Mouse (Mus musculus) left cerebral cortex, adult 11 months (tissue): ENCODE measurements around the gene Irf8.

Source experiments
- DNase-seq: peaks from one replicate; pipeline ENCODE4 v3.0.0; 2022; ENCODE audit warnings: low spot score

Gene Irf8

DNA sequence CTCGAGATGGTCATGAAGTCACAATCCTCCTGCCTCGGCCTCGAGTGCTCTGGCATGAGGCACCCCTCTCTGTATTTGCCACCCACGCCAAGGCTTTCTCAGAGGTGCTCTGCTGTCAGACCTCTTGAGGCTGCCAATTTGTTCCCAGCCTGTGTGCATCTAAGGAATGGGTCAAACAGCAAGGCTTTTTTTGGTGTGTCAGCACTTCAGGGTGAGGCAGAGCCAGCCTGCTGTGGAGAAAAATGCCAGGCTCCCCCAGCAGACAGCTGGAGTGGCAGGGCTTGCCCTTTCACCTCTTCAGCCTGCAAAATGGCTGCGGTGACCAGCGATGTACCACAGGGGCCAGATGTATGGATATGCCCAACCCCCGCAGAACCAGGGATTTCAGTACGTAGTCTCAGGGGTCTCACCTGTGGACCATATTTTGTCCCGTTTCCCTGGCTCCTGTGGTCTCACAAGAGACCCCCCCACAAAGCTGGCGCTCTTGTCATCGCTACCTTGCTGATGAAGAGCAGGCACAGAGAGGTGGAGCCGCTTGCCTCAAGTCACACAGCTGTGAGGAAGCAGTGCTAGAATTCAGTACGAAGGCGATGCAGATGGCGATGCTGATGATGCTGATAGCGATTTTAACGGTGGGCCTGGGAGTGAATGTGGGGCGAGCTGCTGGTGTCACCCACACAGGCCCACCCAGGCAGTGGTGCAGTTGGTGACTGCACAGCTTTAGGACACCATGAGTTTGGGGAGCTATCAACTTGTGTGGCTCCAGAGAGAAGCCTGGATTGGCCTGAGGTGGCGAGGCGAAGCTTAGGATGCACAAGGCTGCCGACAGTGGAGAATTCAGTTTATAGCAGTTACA lies 15.3 kb downstream of the Irf8 start:
- DNase-seq, result no peak

DNA sequence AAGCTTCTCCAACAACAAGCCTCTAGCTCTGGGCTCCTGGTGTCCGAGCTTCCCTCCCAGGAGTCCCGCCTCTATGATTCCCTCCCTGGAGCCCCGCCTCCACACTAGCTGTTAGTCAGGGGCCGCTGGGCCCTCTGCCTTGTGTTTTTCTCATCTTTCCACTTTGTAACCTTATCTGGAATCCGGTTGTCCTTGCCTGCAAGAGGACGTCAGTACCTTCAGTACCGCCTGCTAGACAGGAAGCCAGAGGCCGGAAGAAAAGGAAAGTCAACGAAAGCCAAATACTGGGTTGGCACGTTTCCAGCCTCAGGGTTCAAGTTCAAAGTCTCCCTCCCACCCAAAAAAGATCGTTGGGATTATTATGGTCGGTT lies 15.9 kb downstream of the Irf8 start:
- DNase-seq, result no peak

DNA sequence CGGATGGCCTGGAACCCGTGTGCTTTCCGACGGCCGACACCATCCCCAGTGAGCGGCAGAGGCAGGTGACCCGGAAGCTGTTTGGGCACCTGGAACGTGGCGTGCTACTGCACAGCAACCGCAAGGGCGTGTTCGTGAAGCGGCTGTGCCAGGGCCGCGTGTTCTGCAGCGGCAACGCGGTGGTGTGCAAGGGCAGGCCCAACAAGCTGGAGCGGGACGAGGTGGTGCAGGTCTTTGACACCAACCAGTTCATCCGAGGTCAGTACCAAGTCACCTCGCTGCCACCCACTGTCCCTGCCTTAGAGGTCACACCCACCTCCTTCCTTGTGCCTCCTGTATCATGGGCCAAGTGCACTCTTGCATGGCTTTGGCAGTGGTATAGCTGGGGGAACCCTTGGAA lies 17.3 kb downstream of the Irf8 start:
- DNase-seq, result no peak

DNA sequence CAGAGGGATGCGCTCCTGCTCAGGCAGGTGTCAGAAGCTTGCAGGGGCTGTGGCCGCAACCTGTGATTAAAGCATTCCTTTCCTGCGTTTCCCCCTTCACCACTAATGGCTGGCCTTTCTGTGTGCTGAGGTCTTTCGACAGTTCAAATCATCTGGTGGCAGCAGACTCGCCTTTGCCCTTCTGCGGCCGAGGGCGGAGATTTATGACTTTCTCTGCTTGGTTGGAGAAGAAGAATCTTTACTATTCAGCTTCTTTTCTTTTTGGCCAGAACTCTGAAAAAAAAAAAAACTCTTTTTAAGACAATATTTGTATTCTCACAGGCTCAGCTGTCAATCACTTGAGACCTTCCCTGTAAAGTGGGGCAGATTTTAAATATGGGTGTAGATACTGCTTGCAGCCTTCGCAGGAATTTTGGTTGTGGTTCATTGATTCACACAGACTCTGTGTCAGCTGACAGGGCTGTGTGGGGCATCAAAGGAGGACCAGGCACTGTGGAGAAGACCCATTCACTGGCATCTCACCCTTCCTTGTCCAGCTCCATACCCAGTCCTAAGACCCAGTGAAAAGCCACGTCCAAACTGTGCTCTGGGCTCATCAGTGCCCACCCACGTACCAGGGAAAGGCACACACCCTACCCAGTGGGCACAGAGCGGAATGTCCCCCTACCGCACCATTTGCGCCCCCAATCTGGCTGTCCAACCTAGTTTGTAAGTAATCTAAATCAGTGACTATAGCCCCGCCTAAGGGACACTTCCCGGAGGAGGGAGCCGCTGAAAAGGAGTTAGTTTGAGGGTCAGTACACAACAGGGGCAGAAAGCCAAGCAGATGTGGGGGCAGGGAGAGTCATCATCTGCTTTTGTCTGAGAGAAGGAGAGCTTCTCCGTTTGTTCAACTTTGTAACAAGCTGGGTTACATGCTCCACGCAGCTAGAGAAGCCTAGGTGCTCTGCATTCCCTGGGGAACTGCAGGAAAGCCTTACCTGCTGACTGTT lies 19.4 kb downstream of the Irf8 start:
- DNase-seq, result no peak

DNA sequence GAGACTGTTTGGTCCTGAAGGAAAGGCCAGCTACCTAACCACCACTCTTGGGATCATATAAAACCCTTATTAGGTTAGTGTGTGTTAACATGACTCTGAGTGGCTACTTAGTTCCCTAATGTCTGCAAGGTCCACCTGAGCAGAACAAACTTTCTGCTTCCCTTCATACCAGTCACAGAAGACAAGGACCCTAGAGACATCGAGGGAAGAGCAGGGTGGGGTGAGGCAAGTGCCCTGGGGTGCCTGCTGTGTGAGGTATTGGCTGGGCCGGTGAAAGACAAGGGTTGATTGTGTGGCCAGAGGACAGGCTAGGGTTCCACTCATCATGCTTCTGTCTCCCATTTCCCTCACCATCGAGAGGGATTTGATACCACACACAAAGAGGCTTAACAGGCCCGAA lies 21.8 kb downstream of the Irf8 start:
- DNase-seq, result no peak

DNA sequence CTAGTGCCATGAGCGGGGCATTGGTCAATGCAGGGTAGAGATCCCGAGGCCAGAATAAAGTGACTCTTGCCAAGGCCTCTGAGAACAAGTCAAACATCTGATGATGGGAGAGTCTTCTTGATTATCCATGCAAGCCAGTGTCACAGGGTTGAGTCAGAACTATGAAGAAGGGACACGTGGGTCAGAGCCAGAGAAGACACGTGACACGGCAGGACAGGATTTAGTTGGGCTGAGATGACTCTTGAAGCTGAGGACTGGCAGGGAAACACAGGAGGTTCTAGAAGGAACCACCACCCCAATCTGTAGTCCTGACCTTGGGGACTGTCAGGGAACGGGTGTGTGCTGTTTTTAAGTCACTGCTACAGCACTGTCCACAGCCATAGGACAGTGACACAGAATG lies 23.7 kb downstream of the Irf8 start:
- DNase-seq, result no peak

DNA sequence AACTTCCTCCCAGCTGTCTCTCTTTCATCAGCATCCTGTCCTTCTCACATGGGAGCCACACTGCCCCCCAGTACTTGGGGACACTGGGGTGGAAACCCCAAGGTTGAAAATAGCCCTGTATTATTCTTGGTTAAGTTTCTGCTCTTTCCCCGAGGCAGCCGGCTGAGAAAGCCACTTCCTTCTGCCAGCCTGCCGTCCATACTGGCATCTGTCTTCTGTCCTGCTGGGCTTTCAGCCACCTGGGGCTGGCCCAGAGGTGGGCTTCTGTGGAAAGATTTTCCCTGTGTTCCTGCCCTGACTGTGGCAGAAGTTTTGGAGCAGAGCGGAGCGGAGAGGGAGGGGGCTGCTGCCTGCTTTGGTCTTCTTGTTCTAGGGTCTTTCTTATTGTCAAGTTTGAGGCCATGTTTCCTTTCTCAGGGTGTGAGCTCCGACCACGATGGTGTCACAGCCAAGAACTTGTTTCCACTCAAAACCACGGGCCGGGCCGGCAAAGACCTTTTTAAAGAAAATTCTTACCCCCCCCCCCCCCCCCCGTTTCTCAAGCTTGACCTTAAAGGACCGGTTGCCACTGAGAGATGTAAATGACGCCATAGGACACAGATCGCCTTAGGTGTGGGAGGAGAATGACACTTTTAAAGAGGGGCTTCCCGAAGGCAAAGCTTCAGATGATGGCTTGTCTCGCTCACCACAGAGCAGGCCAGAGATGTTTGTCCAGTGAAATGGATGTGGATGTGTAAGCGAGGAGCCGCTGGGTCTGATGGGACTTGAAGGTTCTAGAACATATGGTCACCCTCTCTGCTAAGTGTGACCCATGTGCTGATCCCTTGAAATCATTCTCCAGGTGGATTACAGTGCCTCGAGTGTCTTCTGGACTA lies 24.4 kb downstream of the Irf8 start:
- no peak for DNase-seq

DNA sequence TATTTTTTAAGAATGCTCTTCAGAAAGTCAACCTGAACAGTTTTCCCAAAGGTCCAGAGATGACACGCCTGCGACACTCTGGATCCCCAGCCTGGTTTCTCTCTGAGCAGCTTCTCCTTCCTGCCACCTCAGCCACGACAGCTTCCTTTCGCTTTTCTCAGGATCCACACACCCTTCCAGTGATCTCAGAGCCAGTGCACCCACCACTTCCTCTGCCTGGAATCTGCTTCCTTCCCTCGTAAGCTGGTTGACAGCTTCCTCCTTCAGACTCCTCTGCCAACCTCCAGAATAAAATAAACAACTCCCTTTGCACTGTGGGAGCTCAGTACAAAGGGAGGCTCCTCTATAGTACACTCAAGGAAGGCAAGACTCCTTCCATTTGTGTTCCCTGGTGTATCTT lies 27.1 kb downstream of the Irf8 start:
- no peak for DNase-seq

DNA sequence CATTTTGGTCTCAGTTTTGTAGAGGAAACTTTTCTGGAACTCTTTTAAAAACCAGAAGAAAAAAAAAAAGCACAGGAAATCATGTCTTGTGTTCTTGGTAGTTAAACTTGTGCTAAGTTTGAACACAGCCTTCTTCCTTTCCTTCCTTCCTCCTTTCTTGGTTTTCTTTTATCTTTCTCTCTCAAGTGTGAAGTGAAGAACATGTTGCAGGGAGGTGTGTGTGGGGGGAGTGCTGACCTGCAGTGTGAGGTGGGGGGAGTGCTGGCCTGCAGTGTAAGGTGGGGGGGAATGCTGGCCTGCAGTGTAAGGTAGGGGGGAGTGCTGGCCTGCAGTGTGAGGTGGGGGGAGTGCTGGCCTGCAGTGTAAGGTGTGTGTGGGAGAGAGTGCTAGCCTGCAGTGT lies 28.5 kb downstream of the Irf8 start:
- DNase-seq, result no peak

DNA sequence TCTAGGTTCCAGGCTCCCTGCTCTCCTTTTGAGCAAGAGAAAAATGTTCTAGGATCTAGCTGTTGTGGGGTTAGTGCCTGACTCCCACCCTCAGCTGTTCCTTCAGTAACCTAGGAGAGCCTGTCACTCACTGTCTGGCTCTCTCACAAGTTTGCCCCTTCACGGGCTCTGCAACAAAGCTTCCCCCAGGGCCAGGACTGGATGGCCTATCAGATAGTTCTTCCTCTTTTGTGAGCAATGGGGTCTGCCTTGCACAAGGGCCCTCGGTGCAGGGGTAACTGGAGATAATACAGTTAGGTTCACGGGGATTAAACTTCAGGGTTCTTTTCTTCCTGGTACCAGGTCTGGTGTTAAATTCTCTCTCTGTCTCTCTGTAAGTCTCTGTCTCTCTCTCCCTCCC lies 30.5 kb downstream of the Irf8 start:
- no peak for DNase-seq

DNA sequence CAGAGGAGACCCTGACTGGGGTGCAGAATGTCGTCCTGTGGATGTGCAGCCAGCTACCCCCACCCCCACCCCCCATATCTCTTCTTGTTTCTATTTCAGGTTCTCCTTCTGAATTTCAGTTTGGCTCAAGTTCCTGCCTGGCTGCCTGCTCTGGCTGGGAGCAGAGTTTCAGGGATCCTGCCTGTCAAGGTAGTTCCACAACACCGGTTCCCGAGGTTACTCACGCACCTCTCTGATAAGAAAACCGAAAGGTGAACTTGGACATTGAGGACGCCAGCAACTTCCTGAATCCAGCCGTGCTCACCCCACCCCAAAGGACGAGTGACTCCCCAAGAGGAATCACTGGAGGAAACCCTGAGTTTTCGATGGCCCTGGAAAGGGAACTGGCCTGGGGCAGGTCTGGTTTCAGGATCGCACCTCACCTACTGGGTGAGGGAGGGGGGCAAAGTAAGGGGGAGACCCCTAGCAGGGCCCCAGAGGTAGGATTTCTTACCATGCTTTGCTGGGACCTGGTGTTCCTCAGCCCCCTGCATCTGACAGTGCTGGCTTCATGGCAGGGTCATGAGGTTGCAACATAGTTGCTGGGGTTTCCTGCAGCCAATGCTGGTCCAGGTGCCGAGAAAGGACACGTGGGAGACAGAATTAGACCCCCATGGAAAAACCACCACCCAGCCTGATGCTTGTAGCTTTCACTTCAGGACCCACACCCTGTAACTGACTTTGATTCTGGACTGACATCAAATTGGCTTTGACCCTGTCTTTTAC lies 32.5 kb downstream of the Irf8 start:
- DNase-seq, result no peak

DNA sequence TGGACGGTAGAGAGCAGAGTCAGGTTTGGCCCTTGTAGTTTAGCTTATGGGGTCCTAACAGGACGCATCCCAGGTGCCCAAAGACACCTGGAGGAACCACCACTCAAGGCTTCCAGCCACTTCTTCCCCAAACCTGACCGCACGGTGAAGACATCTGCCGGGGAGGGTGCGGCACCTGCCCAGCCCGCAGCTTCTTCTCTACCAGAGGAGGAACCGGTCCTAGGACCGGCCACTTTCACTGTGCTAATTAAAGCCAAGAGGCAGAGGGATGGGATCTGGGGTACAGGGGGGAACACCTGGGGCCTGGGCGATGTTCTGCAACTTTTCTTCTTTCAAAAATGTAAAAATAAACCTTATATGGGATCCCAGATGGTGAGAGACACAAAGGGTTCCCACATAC lies 41.0 kb downstream of the Irf8 start:
- DNase-seq, result no peak

DNA sequence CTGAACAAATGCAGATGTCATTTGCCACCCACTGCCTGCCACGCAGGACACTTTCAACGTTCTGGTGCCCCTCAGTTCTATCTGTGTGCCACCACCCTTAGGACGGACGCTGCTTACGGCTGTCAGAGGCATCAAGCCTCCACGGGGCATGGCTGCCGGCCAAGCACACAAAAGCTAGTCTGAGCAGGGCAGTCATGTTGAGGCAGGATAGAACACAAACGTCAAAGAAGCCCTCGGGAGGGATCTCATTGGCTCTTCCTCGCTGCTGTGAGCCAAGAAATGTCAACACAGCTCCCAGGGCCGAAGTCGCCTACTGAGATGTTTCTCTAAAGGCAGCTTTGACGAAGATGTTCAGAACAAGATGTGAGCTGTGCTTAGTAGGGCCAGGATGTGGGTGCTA lies 41.6 kb downstream of the Irf8 start:
- no peak for DNase-seq

DNA sequence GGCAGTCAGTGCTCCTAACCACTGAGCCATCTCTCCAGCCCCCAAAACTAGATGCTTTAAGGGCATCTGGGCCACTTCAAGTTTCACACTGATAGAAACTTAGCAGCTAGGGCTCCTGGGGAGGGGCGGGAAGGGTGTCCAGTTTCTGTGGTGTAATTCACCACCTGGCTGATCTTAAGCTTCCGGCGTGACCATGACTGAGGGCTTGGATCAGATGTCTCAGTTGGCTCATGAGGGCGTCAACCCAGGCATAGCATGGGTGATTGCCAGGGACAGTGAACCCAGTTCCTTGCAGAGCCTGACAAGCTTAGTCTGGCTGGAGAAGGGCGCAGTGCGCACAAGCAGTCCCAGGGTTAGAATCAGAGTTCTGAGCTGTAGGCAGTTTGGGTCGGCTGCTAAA lies 42.9 kb downstream of the Irf8 start:
- DNase-seq, result no peak

DNA sequence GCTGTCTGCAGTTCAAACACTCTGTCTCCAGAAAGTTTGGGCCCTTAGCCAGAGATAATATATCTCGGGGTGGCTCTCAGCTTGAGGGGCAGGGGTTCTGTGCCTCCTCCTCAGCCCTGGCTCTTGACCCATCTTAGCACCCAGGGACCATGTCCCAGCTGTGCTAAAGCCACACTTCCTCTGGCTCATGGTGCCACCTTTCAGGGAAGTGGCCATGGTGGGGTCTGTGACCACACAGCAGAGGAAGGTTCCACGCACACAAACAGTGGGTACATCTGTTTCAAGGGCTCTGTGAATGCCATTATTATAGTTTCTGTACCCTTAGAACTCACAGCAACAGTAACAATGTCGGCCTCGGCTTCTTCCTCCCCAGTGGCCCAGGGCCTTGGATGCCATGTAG lies 47.6 kb downstream of the Irf8 start:
- DNase-seq, result no peak

DNA sequence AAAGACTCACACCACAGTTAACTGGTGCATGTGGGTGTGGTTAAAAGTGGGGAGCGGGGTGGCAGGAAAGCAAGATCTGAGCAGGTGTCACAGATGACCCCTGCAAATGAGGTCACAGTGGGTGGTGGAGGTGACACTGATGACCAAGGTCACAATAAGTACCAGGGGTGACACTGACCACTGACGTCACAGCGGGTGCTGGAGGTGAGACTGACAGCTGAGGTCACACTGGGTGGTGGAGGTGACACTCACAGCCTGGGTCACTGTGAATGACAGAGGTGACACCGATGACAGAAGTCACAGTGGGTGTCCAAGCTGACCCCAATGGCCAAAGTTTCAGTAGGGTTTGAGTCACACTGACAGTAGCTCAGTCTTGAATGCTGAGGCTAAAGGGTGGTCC lies 50.6 kb downstream of the Irf8 start:
- no peak for DNase-seq

DNA sequence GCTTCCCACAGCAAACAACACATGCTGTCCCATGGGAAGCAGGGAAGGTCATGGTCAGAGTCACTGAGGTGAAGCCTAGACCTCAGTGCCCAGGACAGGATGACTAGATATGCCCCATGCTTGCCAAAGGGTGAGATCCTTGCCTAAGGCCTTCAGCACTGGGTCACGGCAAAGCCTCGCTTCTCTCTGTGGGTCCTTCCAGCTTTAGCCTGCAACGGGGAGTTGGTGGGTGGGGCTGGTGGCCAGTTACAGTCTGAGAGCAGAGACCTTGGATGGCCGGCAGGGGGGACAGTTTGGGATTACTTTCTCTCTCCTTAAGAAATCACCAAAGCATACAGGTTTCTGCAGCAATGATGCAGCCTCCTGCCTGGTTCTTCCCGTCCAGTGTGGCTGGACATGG lies 51.5 kb downstream of the Irf8 start:
- DNase-seq, result no peak

DNA sequence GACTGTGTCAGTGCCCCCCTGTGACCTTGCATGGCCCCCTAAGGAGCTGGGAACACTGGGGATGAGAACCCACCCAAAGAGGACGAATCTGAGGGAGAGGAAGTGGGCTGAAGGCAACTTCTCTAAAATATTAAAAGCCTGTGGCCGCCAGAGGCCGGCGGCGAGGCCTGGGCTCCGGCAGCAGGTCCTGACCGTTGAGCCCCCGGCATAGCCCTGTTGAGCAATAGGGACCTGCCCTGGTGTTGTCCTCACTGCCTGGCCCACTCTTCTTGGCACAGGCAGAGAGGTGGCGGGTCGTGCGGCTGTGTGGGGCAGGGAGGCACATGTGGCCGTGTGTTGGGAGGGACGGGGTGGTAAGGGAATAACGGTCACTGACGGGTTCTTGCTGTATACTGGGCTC lies 56.6 kb downstream of the Irf8 start:
- no peak for DNase-seq

DNA sequence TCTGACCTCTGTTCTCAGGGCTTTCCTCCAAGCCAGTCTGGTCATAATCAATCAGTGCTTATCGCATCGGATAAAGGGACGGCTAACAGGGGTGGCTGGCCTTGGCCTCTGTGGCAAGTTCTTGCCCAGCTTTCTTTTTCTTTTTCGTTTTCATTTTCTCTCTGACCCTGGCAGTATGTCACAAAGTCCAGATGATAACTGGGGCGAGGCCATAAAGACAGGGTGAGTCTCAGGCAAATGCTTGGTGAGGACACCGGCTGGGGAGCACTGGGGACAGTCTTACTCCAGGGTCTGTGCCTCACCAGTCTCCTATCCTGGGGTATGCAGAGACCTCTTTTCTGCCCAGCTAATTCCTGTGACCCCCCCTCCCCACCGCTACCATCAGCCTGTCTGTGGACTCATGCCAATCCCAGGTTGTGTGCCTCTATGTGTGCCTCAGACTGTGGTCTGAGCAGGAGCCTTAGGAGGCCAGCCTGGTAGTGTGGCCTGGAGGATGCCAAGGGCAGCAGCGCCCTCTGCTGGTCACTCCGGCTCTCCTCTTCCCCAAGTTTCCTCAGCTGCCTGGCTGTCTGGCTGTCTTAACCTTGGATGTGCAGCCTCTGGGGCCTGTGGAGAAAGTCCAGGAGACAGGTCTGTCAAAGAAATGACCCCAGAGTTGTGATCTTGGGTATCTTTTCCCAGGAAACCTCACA lies 59.9 kb downstream of the Irf8 start:
- DNase-seq, result peak; percentile 69

DNA sequence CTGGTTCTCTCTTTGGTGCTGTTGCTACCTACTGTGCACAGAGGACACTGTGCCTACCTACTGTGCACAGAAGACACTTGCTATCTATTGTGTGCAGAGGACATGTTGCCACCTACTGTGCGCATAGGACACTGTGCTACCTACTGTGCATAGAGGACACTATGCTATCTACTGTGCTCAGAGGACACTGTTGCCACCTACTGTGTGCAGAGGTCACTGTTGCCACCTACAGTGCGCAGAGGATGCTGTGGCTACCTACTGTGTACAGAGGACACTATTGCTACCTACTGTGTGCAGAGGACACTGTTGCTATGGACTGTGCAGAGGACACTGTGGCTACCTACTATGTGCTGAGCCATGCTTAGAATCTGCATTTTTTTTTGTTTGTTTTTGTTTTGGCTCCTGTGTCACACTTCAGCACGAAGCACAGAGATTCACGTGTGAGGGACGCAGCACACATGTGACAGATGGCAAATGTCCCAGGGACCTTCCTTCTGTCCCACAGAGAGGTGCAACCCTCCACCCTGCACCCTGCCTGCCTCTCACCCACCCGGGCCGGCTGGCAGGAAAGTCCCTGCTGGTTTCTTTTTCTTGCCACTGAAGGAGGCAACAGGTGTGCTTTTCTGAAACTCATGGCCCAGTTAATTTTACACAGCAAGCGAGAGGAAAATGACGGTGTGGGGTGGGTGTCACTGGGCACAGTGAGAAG lies 61.0 kb downstream of the Irf8 start:
- DNase-seq, result no peak
